Mouse (Mus musculus): Measurements from ENCODE around the gene Dhx30.
"Not testable (repeated sequence)": the region's sequence is repeated elsewhere in the genome, so short reads cannot be mapped to it uniquely, and the experiment has no call there.

The Dhx30 gene

DNA sequence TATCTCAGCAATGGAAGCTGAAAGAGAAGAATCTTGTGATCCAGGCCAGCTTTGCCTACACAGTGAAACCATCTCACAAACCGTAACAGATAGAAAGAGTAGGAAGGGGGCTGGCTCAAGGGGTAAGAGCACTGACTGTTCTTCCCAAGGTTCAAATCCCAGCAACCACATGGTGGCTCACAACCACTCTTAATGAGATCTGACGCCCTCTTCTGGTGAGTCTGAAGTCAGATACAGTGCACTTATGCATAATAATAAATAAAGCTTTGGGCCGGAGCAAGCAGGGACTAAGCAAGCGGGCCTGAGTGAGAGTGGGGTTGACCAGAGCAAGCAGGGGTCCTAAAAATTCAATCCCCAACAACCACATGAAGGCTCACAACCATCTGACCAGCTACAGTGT is 24.3 kb downstream of the Dhx30 start:
- peak in 1 of 2 experiments; percentile 33 for DNase-seq

- DNase-seq, result peak in 1 of 2 experiments; percentile 13
These were observed 31.9 kb downstream of the Dhx30 start for GRCm38 (mm10) chr9:110085693-110086092.

GRCm38 (mm10) chr9:110084201-110084964 is 33.2 kb downstream of the Dhx30 start:
- peak in 1 of 2 experiments; percentile 36 for DNase-seq

- peak in 1 of 2 experiments; percentile 24 for DNase-seq
These were observed 36.6 kb downstream of the Dhx30 start for GRCm38 (mm10) chr9:110081066-110081465.

- DNase-seq, result not testable (repeated sequence)
These were observed 41.2 kb downstream of the Dhx30 start for GRCm38 (mm10) chr9:110076468-110076867.

DNA sequence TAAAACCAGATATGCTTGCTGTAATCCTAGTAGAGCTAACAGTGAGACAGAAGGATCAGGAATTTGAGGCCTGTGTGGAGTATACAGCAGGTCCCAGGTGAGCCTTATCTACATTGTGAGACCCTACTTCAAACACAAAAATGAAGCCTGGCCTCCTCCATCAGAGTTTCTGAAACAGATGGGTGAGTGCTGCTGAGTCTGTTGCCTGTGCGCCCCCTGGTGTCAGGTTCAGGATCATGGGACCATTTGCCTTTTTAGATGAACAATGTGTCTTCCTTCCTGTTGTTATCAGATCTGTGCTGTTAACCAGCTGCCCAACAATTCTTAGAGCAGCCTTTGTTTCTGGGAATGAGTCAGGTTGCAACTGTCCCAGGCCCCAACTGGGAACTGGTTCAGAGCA is 45.8 kb downstream of the Dhx30 start:
- peak; percentile 90 to 93 for DNase-seq

DNA sequence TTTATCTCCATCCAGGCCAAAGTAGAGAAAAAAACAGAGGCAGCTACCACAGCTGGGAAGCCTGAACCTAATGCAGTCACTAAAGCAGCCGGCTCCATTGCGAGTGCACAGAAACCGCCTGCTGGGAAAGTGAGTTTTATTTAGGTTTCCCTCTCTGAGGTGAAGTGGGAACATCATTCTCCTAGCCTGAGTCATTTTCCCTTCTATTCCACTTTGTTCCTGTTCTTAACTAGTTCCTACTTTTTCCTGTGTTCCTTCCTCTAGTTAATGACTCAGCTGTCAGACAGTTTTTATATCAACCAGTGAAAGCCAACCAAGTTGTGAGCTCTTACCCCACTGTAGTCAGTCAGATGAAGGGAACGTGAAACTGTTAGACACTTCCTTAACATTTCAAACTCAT is 46.6 kb downstream of the Dhx30 start:
- DNase-seq, result no peak

DNA sequence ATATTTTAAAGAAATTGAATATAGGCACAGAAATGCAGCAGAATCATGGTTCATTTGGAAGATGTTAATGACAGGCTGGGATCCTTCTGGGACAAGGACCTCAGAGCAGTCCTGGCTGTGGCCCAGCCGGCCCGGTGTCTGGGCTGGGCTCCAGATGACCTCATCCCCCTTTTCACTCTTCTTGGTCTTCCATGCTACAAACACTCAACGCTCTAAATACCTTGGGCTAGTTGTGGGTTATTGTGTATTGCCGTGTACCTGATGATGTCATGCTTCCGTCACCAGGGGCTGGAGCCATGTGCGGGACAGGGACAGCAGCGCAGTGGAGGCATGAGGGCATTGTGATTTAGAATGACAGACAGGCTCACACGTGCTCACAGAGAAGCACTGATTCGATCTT is 47.3 kb downstream of the Dhx30 start:
- peak; percentile 76 to 84 for DNase-seq

GRCm38 (mm10) chr9:110068745-110069144 is 48.9 kb downstream of the Dhx30 start:
- no peak for DNase-seq

DNA sequence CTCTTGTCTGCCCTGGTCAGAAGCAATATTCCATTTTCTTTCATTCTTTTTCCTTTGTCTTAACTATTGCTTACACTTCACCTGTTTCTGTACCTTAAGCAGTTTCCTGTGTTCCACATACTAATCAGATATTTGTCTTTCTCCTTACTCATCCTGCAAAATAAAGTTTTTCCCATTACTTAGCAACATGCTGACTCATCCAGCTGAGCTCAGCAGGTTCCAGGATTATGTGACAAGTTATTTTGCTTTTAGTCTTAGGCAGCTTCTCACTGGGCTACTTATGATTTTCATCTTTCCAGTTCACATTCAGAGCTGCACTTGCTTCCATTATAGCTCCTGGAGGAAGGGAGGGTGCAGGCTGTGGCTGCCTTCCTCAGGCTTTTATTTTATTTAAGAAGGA is 53.0 kb downstream of the Dhx30 start:
- no peak for DNase-seq

- DNase-seq, result no peak
These were observed 54.8 kb downstream of the Dhx30 start for GRCm38 (mm10) chr9:110062861-110063260.

DNA sequence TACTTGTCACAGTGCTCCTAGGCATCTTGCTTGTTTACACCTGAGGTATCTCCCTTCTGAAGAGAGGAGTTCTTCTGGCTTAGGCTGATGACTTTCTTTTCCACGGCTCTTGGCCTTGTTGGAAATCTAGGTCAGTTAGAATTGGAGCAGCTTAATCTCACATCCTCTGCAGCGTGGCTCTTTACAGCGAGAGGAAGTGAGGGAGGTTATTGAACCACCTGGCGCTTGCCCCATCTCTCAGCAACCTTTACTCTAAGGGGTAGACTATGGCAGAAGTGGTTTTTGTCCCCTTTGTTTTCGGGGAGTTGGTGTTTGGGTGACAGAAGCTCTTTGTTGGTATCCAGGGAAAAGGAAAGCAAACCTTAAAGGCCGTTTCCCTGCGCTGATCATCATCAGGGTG is 55.2 kb downstream of the Dhx30 start:
- no peak for DNase-seq

DNA sequence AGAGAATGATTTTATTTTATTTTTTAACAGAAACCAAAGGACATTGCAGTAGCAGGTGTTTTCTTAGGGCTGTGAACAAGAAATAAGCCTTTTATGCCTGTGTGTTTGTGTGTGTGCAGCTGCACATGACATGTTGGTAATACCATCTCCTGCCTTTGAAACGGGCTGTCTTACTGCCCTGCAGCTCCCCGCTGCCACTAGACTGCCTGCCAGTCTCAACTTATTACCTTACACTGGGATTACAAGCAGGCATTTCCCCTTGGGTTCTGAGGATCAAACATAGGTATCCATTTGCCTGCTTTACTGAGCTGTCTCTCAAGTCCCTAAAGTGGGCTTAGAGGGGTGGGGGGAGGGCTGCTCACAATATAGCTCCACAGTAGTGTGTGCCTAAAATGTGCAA is 56.9 kb downstream of the Dhx30 start:
- DNase-seq, result no peak

DNA sequence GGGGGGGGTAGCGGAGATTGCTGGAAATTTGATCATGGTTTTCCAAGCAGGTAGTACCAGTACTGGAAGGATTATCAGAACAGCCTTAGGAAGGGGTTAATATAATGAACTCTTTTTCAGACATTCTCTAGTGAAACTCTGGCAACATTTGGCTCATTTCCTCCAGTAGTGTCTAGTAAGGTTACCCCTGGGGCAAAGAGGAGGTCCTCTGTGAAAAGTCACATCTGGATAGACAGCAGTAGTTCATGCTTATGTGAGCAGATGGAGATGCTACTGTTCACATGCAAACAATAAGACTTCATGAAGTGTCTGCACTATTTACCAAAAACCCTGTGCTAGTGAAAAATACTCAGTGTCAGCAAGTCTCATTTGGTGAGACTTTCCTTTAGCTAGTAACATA is 60.4 kb downstream of the Dhx30 start:
- no peak for DNase-seq

DNA sequence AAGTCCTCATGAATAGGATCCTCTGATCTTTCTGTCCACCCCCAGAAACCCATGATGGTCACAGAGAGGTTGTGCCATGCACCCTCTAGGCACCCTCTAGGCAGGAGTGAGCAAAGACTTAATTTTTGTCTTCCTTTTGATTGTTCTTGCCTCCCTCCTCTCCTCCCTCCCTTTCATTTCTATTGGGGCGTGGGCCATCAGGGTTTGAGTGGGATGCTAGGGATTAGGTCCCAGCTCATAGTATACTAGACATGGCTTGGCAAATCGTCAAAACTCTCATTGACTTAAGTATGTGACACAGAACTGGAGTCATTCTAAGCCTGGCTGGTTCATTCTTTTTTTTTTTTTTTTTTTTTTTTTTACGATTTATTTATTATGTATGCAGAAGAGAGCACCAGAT is 62.8 kb downstream of the Dhx30 start:
- peak; percentile 24 to 47 for DNase-seq

GRCm38 (mm10) chr9:110054080-110054421 is 63.6 kb downstream of the Dhx30 start:
- peak; percentile 48 to 53 for DNase-seq

DNA sequence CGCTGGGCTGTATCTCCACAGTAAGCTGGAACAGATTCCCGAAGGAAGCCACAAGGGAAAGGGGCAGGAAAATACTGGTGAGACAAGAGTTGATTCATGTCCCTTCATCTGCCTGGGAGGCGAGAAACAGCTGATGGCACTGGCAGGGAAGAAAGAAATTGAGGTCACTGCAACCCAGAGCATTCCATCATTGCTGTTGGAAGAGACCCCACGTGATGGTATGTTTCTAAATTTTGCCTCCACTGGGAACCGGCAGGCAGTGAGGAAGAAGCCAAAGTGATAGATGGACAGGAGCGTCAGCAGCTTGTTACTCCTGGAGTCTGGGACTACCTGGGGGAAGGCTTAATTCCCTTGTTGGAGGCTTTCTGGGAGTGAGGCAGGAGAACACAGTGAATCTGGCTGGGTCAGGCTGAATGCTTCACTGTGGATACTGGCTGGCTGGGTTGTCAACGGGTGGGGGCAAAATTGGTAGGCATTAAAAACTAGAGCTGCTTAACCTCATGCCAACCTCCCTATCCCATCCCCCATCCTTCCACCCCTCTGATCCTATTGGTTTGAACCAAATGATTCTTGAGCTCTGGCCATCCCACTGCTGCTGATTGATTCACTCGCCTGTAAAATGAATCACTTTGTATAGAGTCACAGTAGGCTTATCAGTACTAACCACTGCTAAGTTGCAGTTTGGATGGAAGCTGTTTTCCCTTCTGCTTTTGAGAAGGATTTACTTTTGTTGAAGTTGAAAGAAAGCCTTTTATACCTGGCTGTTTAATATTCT is 64.1 kb downstream of the Dhx30 start:
- peak; percentile 85 to 87 for DNase-seq

- peak; percentile 75 to 76 for DNase-seq
These were observed 64.7 kb downstream of the Dhx30 start for GRCm38 (mm10) chr9:110052951-110053304.

DNA sequence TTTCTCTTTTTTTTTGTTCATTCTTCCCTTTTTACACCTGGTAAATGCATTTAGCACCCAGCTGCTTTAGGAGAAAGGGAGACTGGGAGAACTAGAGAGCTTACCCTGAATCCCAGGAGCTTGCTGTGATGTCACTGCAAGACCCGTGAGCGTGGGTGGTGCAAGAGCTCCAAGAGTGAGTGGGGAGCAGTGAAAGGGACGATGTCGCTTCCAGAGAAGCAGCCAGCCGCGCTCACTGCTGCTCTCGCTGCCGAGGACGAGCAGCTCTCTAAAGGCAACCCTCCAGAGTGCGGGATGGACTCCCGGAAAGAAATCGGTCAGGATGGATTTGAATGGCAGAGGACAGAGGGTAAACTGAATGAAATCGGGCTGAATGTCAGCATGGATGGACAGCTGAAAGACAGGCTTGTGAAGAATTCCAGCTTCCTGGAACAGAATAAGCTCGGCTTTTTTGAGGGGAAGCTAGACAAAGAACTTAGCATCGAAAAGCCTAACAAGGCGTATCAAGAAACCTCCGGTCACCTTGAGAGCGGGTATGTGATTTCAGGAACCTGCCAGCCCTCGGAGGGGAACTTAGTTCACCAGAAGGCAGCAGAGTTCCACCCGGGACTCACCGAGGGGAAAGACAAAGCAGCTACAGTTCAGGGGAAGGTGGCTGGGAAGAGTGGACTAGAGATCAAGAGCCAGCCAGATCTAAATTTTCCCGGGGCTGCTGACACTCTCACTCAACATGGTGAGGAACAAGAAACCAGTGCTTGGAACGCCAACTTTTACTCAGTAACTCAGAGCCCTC is 65.6 kb downstream of the Dhx30 start:
- DNase-seq, result peak; percentile 79 to 80

- peak; percentile 25 to 30 for DNase-seq
These were observed 66.4 kb downstream of the Dhx30 start for GRCm38 (mm10) chr9:110051184-110051583.

- DNase-seq, result no peak
These were observed 69.8 kb downstream of the Dhx30 start for GRCm38 (mm10) chr9:110047857-110048256.

- DNase-seq, result no peak
These were observed 70.4 kb downstream of the Dhx30 start for GRCm38 (mm10) chr9:110047260-110047659.

DNA sequence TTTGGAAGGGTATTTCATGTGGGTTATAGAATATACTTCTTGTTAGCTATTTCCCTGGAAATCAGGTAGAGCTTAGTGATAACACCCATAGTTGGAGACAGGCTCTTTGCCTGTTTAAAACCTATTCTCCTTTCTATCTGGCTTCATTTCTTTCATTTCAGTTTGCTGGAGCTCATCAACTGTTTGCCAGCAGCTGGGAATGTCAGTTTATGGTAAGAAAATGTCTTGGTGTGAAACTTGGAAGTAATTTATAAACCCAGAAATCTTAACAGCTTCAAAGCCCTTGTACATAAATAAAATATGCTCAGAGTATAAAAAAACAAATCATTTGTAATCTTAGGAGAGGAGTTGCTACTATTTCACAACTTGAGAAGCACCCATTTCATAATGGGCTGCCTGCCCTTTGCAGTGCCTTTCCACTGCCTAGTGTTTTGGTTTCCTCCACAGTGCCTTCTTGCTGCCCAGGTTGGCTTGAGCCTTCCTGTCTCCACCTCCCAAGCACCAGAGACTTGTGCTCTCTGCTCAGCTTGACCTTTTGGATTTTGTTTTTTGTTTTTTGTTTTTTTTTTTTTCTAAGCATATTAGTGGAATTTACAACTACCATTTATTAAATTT is 71.8 kb downstream of the Dhx30 start:
- no peak for DNase-seq

All from cerebellum, postnatal 14 days (tissue).